Mouse (Mus musculus): ENCODE measurements around the gene 3300002I08Rik. TPM values are rescaled to one million over a fixed set of nuclear protein-coding genes. Genes with fewer than 3 reads are reported as not detected.

3300002I08Rik gene
- polyA plus RNA-seq, 1 experiment from 2014 or later: 1.8 TPM

DNA sequence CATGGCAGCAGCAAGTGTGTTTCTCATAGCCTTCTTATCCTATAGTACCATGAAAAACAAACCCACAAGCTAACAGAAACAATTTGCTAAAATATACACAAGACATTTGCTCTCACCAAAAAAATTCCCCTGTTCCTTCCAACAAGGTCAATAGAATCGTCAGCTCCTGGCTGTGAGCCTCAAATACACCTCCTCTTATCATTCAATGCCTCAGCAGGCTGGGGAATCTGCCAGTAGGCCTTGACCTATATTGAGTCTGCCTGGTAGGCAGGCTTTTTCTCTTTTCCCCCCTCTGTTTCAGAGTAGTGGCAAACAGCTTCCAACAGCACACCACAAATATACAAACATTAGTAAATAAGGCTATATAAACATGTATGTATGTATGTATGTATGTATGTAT, 63.5 kb downstream of the 3300002I08Rik start:
- ATAC-seq: no peak
- Histone ChIP-seq H3K4me3 (no peak overlapping the region), H3K27ac (no peak overlapping the region), H3K27me3 (replicated peaks) (no peaks in the 10 kb centered on the region), H3K9me3 (replicated peaks) (no peaks in the 10 kb centered on the region), H3K4me2 (no peak overlapping the region), H3K4me1 (no peaks in the 10 kb centered on the region), H3K36me3 (no peaks in the 10 kb centered on the region), H3K9ac (no peak overlapping the region)
- WGBS (ENCODE audit: insufficient replicate concordance): 19% methylated on average over 1 of the region's 1 CpGs

DNA sequence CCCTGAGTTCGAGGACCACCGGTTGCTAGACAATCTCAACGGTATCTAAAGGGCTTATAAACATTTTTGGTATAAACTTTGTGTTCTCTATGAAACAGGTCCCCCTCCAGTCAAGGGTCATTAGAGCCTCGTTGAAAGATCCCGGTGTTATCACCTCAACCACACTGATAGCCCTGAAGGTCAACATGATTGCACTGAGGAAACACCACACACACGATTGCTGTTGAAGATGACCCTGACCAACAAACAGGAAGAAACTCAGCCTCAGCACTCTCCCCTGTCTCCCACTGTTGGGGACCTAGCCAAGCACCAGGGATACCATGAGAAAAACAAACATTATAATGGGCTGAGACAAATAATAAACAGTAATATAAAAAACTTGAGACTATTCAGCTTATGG, 68.9 kb downstream of the 3300002I08Rik start:
- Histone ChIP-seq H3K4me3 (no peak overlapping the region), H3K27ac (no peak overlapping the region), H3K27me3 (replicated peaks) (no peaks in the 10 kb centered on the region), H3K9me3 (replicated peaks) (no peaks in the 10 kb centered on the region), H3K4me2 (no peak overlapping the region), H3K9ac (no peak overlapping the region), H3K36me3 (no peaks in the 10 kb centered on the region), H3K4me1 (no peaks in the 10 kb centered on the region)
- WGBS (ENCODE audit: insufficient replicate concordance): 68% methylated on average over 6 of the region's 6 CpGs
- ATAC-seq: no peak

Other genes with a start within 250 kb of the 3300002I08Rik start
- gene Zfp120, start 226.1 kb downstream of the 3300002I08Rik start, polyA plus RNA-seq (2016; fragmentation: Nextera tagmentation; extraction: Ambion mirVana): 3.6 and 3.8 TPM in 2 replicates
- gene Gm10770, start 183.1 kb downstream of the 3300002I08Rik start, polyA plus RNA-seq (2016; fragmentation: Nextera tagmentation; extraction: Ambion mirVana): not detected in 2 replicates
- 0.10 and 0.12 TPM in 2 replicates for gene Gm14139, start 181.0 kb downstream of the 3300002I08Rik start, polyA plus RNA-seq (2016; fragmentation: Nextera tagmentation; extraction: Ambion mirVana)
- 1.7 and 1.8 TPM in 2 replicates for gene Zfp937, start 144.7 kb downstream of the 3300002I08Rik start, polyA plus RNA-seq (2016; fragmentation: Nextera tagmentation; extraction: Ambion mirVana)
- 1.9 and 2.5 TPM in 2 replicates for gene Gm21994, start 107.2 kb downstream of the 3300002I08Rik start, polyA plus RNA-seq (2016; fragmentation: Nextera tagmentation; extraction: Ambion mirVana)
- gene Gm14124, start 105.2 kb downstream of the 3300002I08Rik start, polyA plus RNA-seq (2016; fragmentation: Nextera tagmentation; extraction: Ambion mirVana): not detected in 2 replicates
- 1.2 and 1.3 TPM in 2 replicates for gene Gm10130, start 39.1 kb downstream of the 3300002I08Rik start, polyA plus RNA-seq (2016; fragmentation: Nextera tagmentation; extraction: Ambion mirVana)
- 1.8 and 2.1 TPM in 2 replicates for gene Zfp442, start 88.7 kb upstream of the 3300002I08Rik start, polyA plus RNA-seq (2016; fragmentation: Nextera tagmentation; extraction: Ambion mirVana)
- gene Zfp345, start 122.3 kb upstream of the 3300002I08Rik start, polyA plus RNA-seq (2016; fragmentation: Nextera tagmentation; extraction: Ambion mirVana): 0.13 and 0.19 TPM in 2 replicates
- gene Cst7, start 207.7 kb upstream of the 3300002I08Rik start, polyA plus RNA-seq (2016; fragmentation: Nextera tagmentation; extraction: Ambion mirVana): 3.6 and 3.7 TPM in 2 replicates
- gene Apmap, start 245.8 kb upstream of the 3300002I08Rik start, polyA plus RNA-seq (2016; fragmentation: Nextera tagmentation; extraction: Ambion mirVana): 28.2 and 28.6 TPM in 2 replicates